ENCODE assay signal across 17 mouse cellular contexts in the genomic region with DNA sequence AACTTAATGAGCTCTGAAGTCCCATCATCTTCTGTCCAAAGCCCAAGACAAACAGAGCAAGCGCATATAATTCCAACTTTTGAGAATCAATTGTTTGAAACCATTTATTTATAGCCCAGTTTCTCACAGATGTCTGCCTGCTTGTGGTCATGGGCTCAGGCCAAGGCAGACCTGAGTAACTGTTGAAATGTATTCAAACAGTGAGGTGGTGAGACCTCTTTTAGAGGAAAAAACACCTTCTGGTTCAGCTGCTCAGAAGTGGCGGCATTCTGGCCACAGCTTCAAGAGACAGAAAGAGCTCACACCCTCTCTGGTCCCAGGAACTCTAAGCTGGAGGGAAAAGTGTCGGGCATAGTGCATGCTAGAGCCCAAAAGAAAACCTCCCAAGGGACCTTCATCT.
A peak's percentile ranks its signal among the peaks of the same experiment; 100 is the strongest.
DNase-seq lines count a peak whose midpoint lies in the region; ATAC-seq lines count a peak whose summit lies in the region.
"Had no signal": no experiment of that assay in that cellular context is flagged by ENCODE, and none has a peak within 500 bp of the region (broad histone marks: within the 10 kb centered on the region; RNA-seq: fewer than 3 reads in every experiment).

No protein-coding gene starts in this region.

- peak; percentile 33; the same call in 1 of the 2 replicates for ATAC-seq in megakaryocyte, adult 5-6 weeks (ENCODE audit: poor library complexity, severe bottlenecking)
- ATAC-seq: forebrain, embryonic 13.5 days had no signal

- DNase-seq in cerebellum, adult 11-12 months: peak; percentile 42
- DNase-seq in cerebellum, postnatal 14 days: no peak
- DNase-seq in 3134 (ENCODE audit: extremely low read depth, insufficient read length, low spot score): peak; percentile 32
- peak; percentile 68 for DNase-seq in brain, adult 2 months (ENCODE audit: low read depth, low spot score)
- no peak for DNase-seq in ovary, adult 18-20 months (ENCODE audit: low spot score)
- DNase-seq in frontal cortex, adult 2 months (ENCODE audit: extremely low spot score in 1 of 2, low spot score in 1 of 2): no peak
- no peak for DNase-seq in ovary, postnatal 36 days (ENCODE audit: low spot score)
- DNase-seq: adrenal gland, postnatal 10 days; embryo, embryonic 11 days; kidney, adult 11 months; kidney, postnatal 10 days; liver; lung, postnatal 36 days; midbrain, embryonic 14.5 days; spleen, adult 18-20 months had no signal

Comparison
In these comparisons a context has a peak if more than half of its experiments do, and no peak if none do; other contexts are left out.
1. DNase-seq: peak in cerebellum, adult 11-12 months (single experiment), 3134 (single experiment) and brain, adult 2 months (single experiment); none in cerebellum, postnatal 14 days (0 of 2), ovary, adult 18-20 months (single experiment), frontal cortex, adult 2 months (0 of 2) and ovary, postnatal 36 days (single experiment).